Mouse (Mus musculus): ENCODE measurements around the gene Pola2. TPM values are rescaled to one million over a fixed set of nuclear protein-coding genes. Genes with fewer than 3 reads are reported as not detected.

Gene Pola2
- polyA plus RNA-seq, 1 experiment = 6.6 TPM

- TF ChIP-seq GATA1 (IDR thresholded peaks at IDR 0.05; ENCODE audit: low read length) (no peak), TAL1 (IDR thresholded peaks at IDR 0.05; ENCODE audit: low read length) (no peak)
- Histone ChIP-seq H3K36me3 (ENCODE audit: control insufficient read depth) (no peaks in the 10 kb centered on the region), H3K4me1 (ENCODE audit: control insufficient read depth) (peaks cover 21% of the 10 kb centered on the region), H3K27me3 (ENCODE audit: control insufficient read depth) (peaks cover 3% of the 10 kb centered on the region; the same call in 1 of the 2 replicates), H3K9me3 (ENCODE audit: control insufficient read depth, low read length) (no peaks in the 10 kb centered on the region), H3K4me3 (replicated peaks) (no peak overlapping the region)
Observed at GRCm38 (mm10) chr19:5975676-5976075, 11.7 kb upstream of the Pola2 start.

GRCm38 (mm10) chr19:5975112-5975511 lies 11.1 kb upstream of the Pola2 start:
- Histone ChIP-seq H3K4me3 (replicated peaks) (no peak overlapping the region), H3K36me3 (ENCODE audit: control insufficient read depth) (no peaks in the 10 kb centered on the region), H3K4me1 (ENCODE audit: control insufficient read depth) (peaks cover 19% of the 10 kb centered on the region), H3K27me3 (ENCODE audit: control insufficient read depth) (peaks cover 3% of the 10 kb centered on the region; the same call in 1 of the 2 replicates), H3K9me3 (ENCODE audit: control insufficient read depth, low read length) (no peaks in the 10 kb centered on the region)
- no peak for TF ChIP-seq TAL1 (IDR thresholded peaks at IDR 0.05; ENCODE audit: low read length)
- no peak for TF ChIP-seq GATA1 (IDR thresholded peaks at IDR 0.05; ENCODE audit: low read length)

GRCm38 (mm10) chr19:5967664-5968063 lies 3.7 kb upstream of the Pola2 start:
- Histone ChIP-seq H3K4me1 (ENCODE audit: control insufficient read depth) (peaks cover 76% of the 10 kb centered on the region), H3K36me3 (ENCODE audit: control insufficient read depth) (peaks cover 5% of the 10 kb centered on the region), H3K9me3 (ENCODE audit: control insufficient read depth, low read length) (no peaks in the 10 kb centered on the region), H3K27me3 (ENCODE audit: control insufficient read depth) (peaks cover 3% of the 10 kb centered on the region; the same call in 1 of the 2 replicates), H3K4me3 (replicated peaks) (peak overlapping the region; percentile 1)
- TF ChIP-seq GATA1 (IDR thresholded peaks at IDR 0.05; ENCODE audit: low read length) (peak; percentile 70), TAL1 (IDR thresholded peaks at IDR 0.05; ENCODE audit: low read length) (peak; percentile 82)

GRCm38 (mm10) chr19:5966786-5967185 lies 2.8 kb upstream of the Pola2 start:
- peaks cover 12% of the 10 kb centered on the region for H3K36me3 ChIP-seq (ENCODE audit: control insufficient read depth)
- TF ChIP-seq TAL1 (IDR thresholded peaks at IDR 0.05; ENCODE audit: low read length) (no peak), GATA1 (IDR thresholded peaks at IDR 0.05; ENCODE audit: low read length) (no peak)
- H3K4me3 ChIP-seq (replicated peaks) = peak overlapping the region; percentile 57
- H3K4me1 ChIP-seq (ENCODE audit: control insufficient read depth) = peaks cover 80% of the 10 kb centered on the region
- no peaks in the 10 kb centered on the region for H3K9me3 ChIP-seq (ENCODE audit: control insufficient read depth, low read length)
- peaks cover 3% of the 10 kb centered on the region; the same call in 1 of the 2 replicates for H3K27me3 ChIP-seq (ENCODE audit: control insufficient read depth)

GRCm38 (mm10) chr19:5965910-5966309 lies 1.9 kb upstream of the Pola2 start:
- TF ChIP-seq GATA1 (IDR thresholded peaks at IDR 0.05; ENCODE audit: low read length) = no peak
- no peak for TF ChIP-seq TAL1 (IDR thresholded peaks at IDR 0.05; ENCODE audit: low read length)
- no peaks in the 10 kb centered on the region for H3K9me3 ChIP-seq (ENCODE audit: control insufficient read depth, low read length)
- no peaks in the 10 kb centered on the region for H3K27me3 ChIP-seq (ENCODE audit: control insufficient read depth)
- no peak overlapping the region for H3K4me3 ChIP-seq (replicated peaks)
- H3K36me3 ChIP-seq (ENCODE audit: control insufficient read depth) = peaks cover 21% of the 10 kb centered on the region
- peaks cover 84% of the 10 kb centered on the region for H3K4me1 ChIP-seq (ENCODE audit: control insufficient read depth)

GRCm38 (mm10) chr19:5965280-5965679 lies 1.3 kb upstream of the Pola2 start:
- H3K27me3 ChIP-seq (ENCODE audit: control insufficient read depth) = no peaks in the 10 kb centered on the region
- no peaks in the 10 kb centered on the region for H3K9me3 ChIP-seq (ENCODE audit: control insufficient read depth, low read length)
- peak overlapping the region; percentile 86 for H3K4me3 ChIP-seq (replicated peaks)
- peaks cover 27% of the 10 kb centered on the region for H3K36me3 ChIP-seq (ENCODE audit: control insufficient read depth)
- TF ChIP-seq GATA1 (IDR thresholded peaks at IDR 0.05; ENCODE audit: low read length) (no peak), TAL1 (IDR thresholded peaks at IDR 0.05; ENCODE audit: low read length) (no peak)
- H3K4me1 ChIP-seq (ENCODE audit: control insufficient read depth) = peaks cover 87% of the 10 kb centered on the region

GRCm38 (mm10) chr19:5964804-5965203 lies 802 bp upstream of the Pola2 start:
- Histone ChIP-seq H3K9me3 (ENCODE audit: control insufficient read depth, low read length) (no peaks in the 10 kb centered on the region), H3K27me3 (ENCODE audit: control insufficient read depth) (no peaks in the 10 kb centered on the region), H3K36me3 (ENCODE audit: control insufficient read depth) (peaks cover 32% of the 10 kb centered on the region), H3K4me1 (ENCODE audit: control insufficient read depth) (peaks cover 82% of the 10 kb centered on the region), H3K4me3 (replicated peaks) (peak overlapping the region; percentile 86)
- no peak for TF ChIP-seq GATA1 (IDR thresholded peaks at IDR 0.05; ENCODE audit: low read length)

- no peaks in the 10 kb centered on the region for H3K9me3 ChIP-seq (ENCODE audit: control insufficient read depth, low read length)
- peaks cover 54% of the 10 kb centered on the region for H3K36me3 ChIP-seq (ENCODE audit: control insufficient read depth)
- H3K27me3 ChIP-seq (ENCODE audit: control insufficient read depth) = no peaks in the 10 kb centered on the region
- no peak for TF ChIP-seq TAL1 (IDR thresholded peaks at IDR 0.05; ENCODE audit: low read length)
- TF ChIP-seq GATA1 (IDR thresholded peaks at IDR 0.05; ENCODE audit: low read length) = no peak
- H3K4me1 ChIP-seq (ENCODE audit: control insufficient read depth) = peaks cover 63% of the 10 kb centered on the region
- H3K4me3 ChIP-seq (replicated peaks) = peak overlapping the region; percentile 86
Observed at GRCm38 (mm10) chr19:5962651-5963050, 1.4 kb downstream of the Pola2 start.

GRCm38 (mm10) chr19:5957371-5957770 lies 6.6 kb downstream of the Pola2 start:
- H3K4me3 ChIP-seq (replicated peaks) = no peak overlapping the region
- no peaks in the 10 kb centered on the region for H3K9me3 ChIP-seq (ENCODE audit: control insufficient read depth, low read length)
- H3K27me3 ChIP-seq (ENCODE audit: control insufficient read depth) = no peaks in the 10 kb centered on the region
- no peak for TF ChIP-seq GATA1 (IDR thresholded peaks at IDR 0.05; ENCODE audit: low read length)
- TF ChIP-seq TAL1 (IDR thresholded peaks at IDR 0.05; ENCODE audit: low read length) = no peak
- peaks cover 98% of the 10 kb centered on the region for H3K36me3 ChIP-seq (ENCODE audit: control insufficient read depth)
- peaks cover 23% of the 10 kb centered on the region for H3K4me1 ChIP-seq (ENCODE audit: control insufficient read depth)

- Histone ChIP-seq H3K4me1 (ENCODE audit: control insufficient read depth) (peaks cover 19% of the 10 kb centered on the region), H3K36me3 (ENCODE audit: control insufficient read depth) (peaks cover 100% of the 10 kb centered on the region), H3K27me3 (ENCODE audit: control insufficient read depth) (no peaks in the 10 kb centered on the region), H3K9me3 (ENCODE audit: control insufficient read depth, low read length) (no peaks in the 10 kb centered on the region), H3K4me3 (replicated peaks) (no peak overlapping the region)
- TF ChIP-seq GATA1 (IDR thresholded peaks at IDR 0.05; ENCODE audit: low read length) (no peak), TAL1 (IDR thresholded peaks at IDR 0.05; ENCODE audit: low read length) (no peak)
Observed at GRCm38 (mm10) chr19:5956685-5957084, 7.3 kb downstream of the Pola2 start.

Measured in erythroblast, embryonic 14.5 days (primary cell).